Mouse (Mus musculus) heart, embryonic 14.5 days (tissue): ENCODE results near the gene Plbd2. TPM values are rescaled to one million over a fixed set of nuclear protein-coding genes. Genes with fewer than 3 reads are reported as not detected.

Source experiments
- ATAC-seq: fragments of 200-750 bp; cut with Nextera tagmentation; 2 replicates; pipeline ENCODE4 v1.8.0; 2017; ENCODE audit warnings: low read depth, moderate TSS enrichment; ENCODE audit not compliant: insufficient number of reproducible peaks, insufficient read depth, low FRiP score
- H3K27ac ChIP-seq, 2 experiments: fragments of 200-500 bp in 1 of 2; fragments of 300-500 bp in 1 of 2; sonication (generic) in 1 of 2; replicated peaks in 1 of 2; 2 replicates each; pipeline ENCODE4 v1.5.1; 2012 to 2014; ENCODE audit warnings: low read depth in 2 of 2, low read length in 2 of 2, control low read depth in 1 of 2, mild to moderate bottlenecking in 1 of 2, mixed read lengths in 1 of 2; ENCODE audit not compliant: control insufficient read depth in 1 of 2, insufficient read depth in 1 of 2
- H3K27me3 ChIP-seq: fragments of 300-500 bp; sonication (generic); 2 replicates; pipeline ENCODE4 v1.6.1; 2014; ENCODE audit warnings: mild to moderate bottlenecking, low read length, control low read depth; ENCODE audit not compliant: control insufficient read depth, insufficient read depth
- H3K36me3 ChIP-seq: fragments of 300-500 bp; sonication (generic); 2 replicates; pipeline ENCODE4 v1.6.1; 2014; ENCODE audit warnings: mild to moderate bottlenecking, control low read depth, low read length, mixed read lengths; ENCODE audit not compliant: control insufficient read depth, insufficient read depth
- H3K4me1 ChIP-seq, 2 experiments: fragments of 200-500 bp in 1 of 2; fragments of 300-500 bp in 1 of 2; sonication (generic) in 1 of 2; 2 replicates each; pipeline ENCODE4 v1.6.1; 2012 to 2014; ENCODE audit warnings: low read length in 2 of 2, control low read depth in 1 of 2, mixed read lengths in 1 of 2; ENCODE audit not compliant: control insufficient read depth in 2 of 2, insufficient read depth in 2 of 2
- H3K4me2 ChIP-seq: fragments of 300-500 bp; sonication (generic); 2 replicates; pipeline ENCODE4 v1.6.1; 2014; ENCODE audit warnings: mild to moderate bottlenecking, low read length
- H3K4me3 ChIP-seq, 2 experiments: fragments of 200-500 bp in 1 of 2; fragments of 300-500 bp in 1 of 2; sonication (generic) in 1 of 2; 2 replicates each; pipeline ENCODE4 v1.5.1; 2012 to 2014; ENCODE audit warnings: low read length in 2 of 2, mild to moderate bottlenecking in 2 of 2, control low read depth in 1 of 2, low read depth in 1 of 2, moderate library complexity in 1 of 2; ENCODE audit not compliant: control insufficient read depth in 1 of 2, insufficient read depth in 1 of 2
- H3K9ac ChIP-seq: fragments of 300-500 bp; sonication (generic); 2 replicates; pipeline ENCODE4 v1.6.1; 2014; ENCODE audit warnings: mild to moderate bottlenecking, low read length
- H3K9me3 ChIP-seq: fragments of 300-500 bp; sonication (generic); 2 replicates; pipeline ENCODE4 v1.6.1; 2016; ENCODE audit warnings: low read length, control low read depth; ENCODE audit not compliant: control insufficient read depth
- WGBS: fragments of 180-500 bp; shearing (Covaris S2); extraction: QIAGEN DNeasy Blood & Tissue Kit; methylation state at CpG from one replicate; pipeline ENCODE4 v1.1.7; 2014; 5-methylcytosine and 5-hydroxymethylcytosine counted together
- polyA plus RNA-seq: library from polyadenylated mRNA; unstranded; fragments of >200 nt; fragmentation: Nextera tagmentation; extraction: Ambion mirVana; gene quantifications from 2 replicates; pipeline ENCODE4 v1.2.1, GENCODE M21; 2014

Gene Plbd2
- polyA plus RNA-seq, 1 experiment from 2014 or later, result 36.1 TPM

DNA sequence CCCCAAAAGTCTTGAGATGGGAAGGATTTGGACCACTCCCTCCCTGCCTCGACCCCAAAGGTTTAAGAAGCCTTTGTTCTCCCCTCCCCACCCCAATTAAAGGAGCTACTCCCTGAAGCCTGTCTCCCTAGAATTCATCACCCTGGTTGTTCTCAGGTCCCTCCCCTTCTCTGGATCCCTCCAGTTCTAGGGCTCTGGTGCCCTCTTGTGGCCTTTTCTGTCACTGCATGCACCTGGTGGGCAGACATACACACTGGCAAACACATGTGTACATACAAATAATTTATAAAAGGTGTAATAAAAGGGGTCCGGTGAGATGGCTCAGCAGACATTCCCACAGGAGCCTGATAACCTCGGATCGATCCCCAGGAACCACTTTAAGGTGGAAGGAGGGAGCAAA, 39.1 kb downstream of the Plbd2 start:
- Histone ChIP-seq H3K4me1 (peaks cover 3 to 5% of the 10 kb centered on the region in 2 experiments; a peak in 1 of 4 replicates), H3K27ac (no peak overlapping the region), H3K4me2 (no peak overlapping the region), H3K9ac (no peak overlapping the region), H3K36me3 (no peaks in the 10 kb centered on the region), H3K4me3 (no peak overlapping the region), H3K27me3 (no peaks in the 10 kb centered on the region), H3K9me3 (peaks cover 5% of the 10 kb centered on the region; the same call in 1 of the 2 replicates)
- ATAC-seq, result no peak
- WGBS, result 74% methylated on average over 4 of the region's 4 CpGs

DNA sequence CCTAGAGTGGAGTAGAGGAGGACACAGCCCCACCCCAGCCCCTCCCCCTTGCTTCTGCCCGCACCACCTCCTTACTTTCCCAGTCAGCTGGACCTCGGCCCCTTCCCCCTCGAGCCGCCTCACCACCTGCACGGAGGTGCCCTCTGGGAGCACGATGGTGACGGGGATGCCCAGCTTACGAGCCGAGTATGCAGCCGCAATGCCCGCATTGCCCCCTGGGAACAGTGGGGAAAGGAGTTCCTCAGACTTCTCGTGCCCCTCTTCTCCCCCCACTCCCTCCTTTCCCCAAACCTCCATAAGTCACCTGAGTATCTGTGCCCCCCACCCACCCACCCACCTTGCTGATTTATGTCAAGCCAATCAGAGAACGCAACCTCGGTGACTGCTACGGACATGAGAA, 41.5 kb downstream of the Plbd2 start:
- no peak for ATAC-seq
- peaks cover 5% of the 10 kb centered on the region; the same call in 1 of the 2 replicates for H3K9me3 ChIP-seq
- peaks cover 0 to 5% of the 10 kb centered on the region in 2 experiments; a peak in 1 of 4 replicates for H3K4me1 ChIP-seq
- H3K4me3 ChIP-seq, result no peak overlapping the region
- H3K27ac ChIP-seq, result no peak overlapping the region
- H3K9ac ChIP-seq, result no peak overlapping the region
- H3K4me2 ChIP-seq, result no peak overlapping the region
- H3K27me3 ChIP-seq, result no peaks in the 10 kb centered on the region
- H3K36me3 ChIP-seq, result no peaks in the 10 kb centered on the region
- WGBS, result 62% methylated on average over 15 of the region's 15 CpGs

DNA sequence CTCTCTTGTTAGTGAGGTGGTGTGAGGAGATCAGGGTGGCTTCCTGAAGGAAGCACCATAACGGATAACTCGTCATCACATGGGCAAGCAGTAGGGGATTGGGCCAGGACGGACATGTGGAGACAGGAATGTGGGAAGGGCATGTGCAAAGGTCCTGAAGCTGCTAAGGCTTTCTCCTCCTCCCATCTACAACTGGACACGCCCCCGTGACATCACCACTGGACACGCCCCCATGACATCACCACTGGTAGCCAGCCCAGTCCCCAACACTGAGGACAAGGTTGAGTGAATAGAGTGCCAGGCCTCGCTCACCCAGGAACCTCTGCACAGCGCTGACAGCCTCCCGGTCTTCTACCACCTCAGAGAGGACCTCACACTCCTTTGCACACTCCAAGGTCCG, 44.3 kb downstream of the Plbd2 start:
- 66% methylated on average over 10 of the region's 10 CpGs for WGBS
- Histone ChIP-seq H3K27ac (no peak overlapping the region), H3K27me3 (peaks cover 24% of the 10 kb centered on the region), H3K9ac (no peak overlapping the region), H3K4me3 (no peak overlapping the region), H3K36me3 (no peaks in the 10 kb centered on the region), H3K4me2 (no peak overlapping the region), H3K9me3 (0 out of 2 replicates have a peak, but pooled peaks cover under 1% of the 10 kb centered on the region), H3K4me1 (no peaks in the 10 kb centered on the region)
- no peak for ATAC-seq

DNA sequence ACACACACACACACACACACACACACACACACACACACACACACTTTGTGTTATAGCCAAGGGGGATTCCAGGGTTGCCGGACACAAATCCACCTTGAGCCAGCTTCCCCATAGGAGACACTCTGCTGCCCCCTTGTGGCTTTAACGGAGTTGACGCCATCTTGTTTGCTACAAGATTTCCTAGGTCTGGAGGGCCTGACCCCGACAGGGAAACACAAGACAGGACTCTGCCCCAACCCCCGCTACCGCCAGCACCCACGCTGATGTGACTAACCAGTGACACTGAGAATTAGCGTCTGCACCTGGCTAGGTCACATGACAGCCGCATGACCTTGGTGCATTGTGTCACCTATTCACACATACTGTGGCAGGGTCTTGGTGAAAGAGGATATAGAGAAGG, 45.8 kb downstream of the Plbd2 start:
- H3K27ac ChIP-seq, result no peak overlapping the region
- H3K4me1 ChIP-seq, result no peaks in the 10 kb centered on the region
- H3K9ac ChIP-seq, result no peak overlapping the region
- no peak overlapping the region for H3K4me2 ChIP-seq
- 7% methylated on average over 9 of the region's 9 CpGs for WGBS
- ATAC-seq, result no peak
- H3K9me3 ChIP-seq, result no peaks in the 10 kb centered on the region
- H3K36me3 ChIP-seq, result no peaks in the 10 kb centered on the region
- peaks cover 24% of the 10 kb centered on the region for H3K27me3 ChIP-seq
- H3K4me3 ChIP-seq, result no peak overlapping the region

DNA sequence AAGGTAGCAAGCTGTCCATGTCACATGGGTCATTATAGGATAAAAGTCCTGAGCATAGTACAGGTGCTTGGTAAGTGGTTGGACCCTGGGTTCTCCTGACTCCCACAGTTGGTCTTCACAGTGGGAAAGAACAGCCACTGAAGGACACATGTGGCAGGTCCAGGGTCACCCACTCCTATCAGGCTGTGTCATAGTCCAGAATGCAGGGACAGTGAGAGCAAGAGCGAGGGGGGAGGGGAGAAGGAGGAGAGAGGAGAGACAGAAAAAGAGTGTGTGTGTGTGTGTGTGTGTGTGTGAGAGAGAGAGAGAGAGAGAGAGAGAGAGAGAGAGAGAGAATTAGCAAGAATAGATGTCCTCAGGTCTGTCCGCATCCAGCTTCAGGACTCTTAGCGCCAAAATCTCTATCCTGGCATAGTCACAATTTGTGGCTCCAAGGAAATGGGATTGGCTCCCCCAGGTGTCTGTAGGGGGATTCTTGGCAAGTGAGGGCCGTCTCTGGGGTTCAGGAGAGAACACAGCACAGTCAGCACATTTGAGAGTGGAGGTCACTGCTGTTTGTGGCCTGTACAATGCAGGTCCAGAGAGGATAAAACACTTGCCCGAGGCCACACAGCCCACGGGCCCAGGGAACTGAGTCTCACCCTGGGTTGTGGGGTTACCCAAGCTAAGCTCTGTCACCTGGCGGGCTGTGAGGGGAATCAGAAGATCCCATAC, 46.4 kb downstream of the Plbd2 start:
- WGBS, result 49% methylated on average over 7 of the region's 7 CpGs
- H3K9me3 ChIP-seq, result no peaks in the 10 kb centered on the region
- H3K27ac ChIP-seq, result no peak overlapping the region
- no peak for ATAC-seq
- H3K4me2 ChIP-seq, result no peak overlapping the region
- peaks cover 24% of the 10 kb centered on the region for H3K27me3 ChIP-seq
- H3K4me3 ChIP-seq, result no peak overlapping the region
- H3K4me1 ChIP-seq, result no peaks in the 10 kb centered on the region
- H3K9ac ChIP-seq, result no peak overlapping the region
- H3K36me3 ChIP-seq, result no peaks in the 10 kb centered on the region

DNA sequence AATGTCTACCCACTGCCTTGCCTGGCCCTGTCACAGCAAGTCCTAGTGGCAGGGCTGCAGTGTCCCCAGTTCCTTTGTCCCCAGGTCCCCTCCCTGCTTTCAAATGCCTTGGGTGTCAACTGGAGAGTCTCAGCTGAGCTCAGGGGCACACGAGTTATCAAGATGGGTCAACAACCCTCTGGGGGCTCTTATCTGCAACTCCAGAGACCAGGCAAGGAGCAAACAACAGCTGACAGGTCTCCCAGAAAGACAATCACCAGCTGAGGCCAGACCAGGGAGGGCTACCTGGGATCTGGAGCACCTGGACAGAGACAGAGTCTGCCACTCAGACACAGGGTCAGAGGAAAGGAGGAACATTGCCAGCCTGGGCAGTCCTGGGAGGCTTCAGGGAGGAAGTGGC, 47.2 kb downstream of the Plbd2 start:
- Histone ChIP-seq H3K4me2 (no peak overlapping the region), H3K9me3 (no peaks in the 10 kb centered on the region), H3K36me3 (no peaks in the 10 kb centered on the region), H3K9ac (no peak overlapping the region), H3K27ac (no peak overlapping the region), H3K27me3 (peaks cover 24% of the 10 kb centered on the region), H3K4me1 (no peaks in the 10 kb centered on the region), H3K4me3 (no peak overlapping the region)
- 4% methylated on average over 1 of the region's 1 CpGs for WGBS
- no peak for ATAC-seq

DNA sequence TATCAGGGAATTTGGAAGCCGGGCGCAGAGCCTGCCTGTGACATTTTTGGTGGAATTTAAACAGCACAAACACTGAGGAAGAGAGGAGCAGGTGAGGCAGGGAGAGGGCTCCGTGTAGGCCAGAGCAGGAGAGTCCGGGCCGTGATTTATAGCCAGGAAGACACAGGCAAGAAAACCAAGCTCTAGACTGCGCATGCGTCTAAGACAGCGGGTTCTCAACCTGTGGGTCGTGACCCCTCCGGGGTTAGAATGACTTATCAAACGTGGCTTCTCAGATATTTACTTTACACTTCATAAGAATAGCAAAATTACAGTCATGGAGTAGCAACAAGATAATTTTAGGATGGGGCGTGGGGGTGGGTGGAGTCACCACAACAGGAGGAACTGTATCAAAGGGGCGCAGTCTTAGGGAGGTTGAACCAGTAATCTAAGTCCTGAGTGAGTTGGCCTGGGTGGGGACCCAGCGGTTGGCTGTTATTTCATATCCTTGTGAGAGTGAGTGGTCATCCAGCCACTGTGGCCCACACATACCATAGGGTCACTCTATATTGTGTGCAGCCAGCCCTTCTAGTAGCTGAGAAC, 48.6 kb downstream of the Plbd2 start:
- H3K9me3 ChIP-seq, result no peaks in the 10 kb centered on the region
- ATAC-seq, result no peak
- no peaks in the 10 kb centered on the region for H3K4me1 ChIP-seq
- no peak overlapping the region for H3K27ac ChIP-seq
- WGBS, result 64% methylated on average over 14 of the region's 14 CpGs
- H3K4me3 ChIP-seq, result no peak overlapping the region
- no peaks in the 10 kb centered on the region for H3K36me3 ChIP-seq
- no peak overlapping the region for H3K9ac ChIP-seq
- H3K4me2 ChIP-seq, result no peak overlapping the region
- peaks cover 26% of the 10 kb centered on the region for H3K27me3 ChIP-seq
